8 mouse cellular contexts compared by ENCODE assay signal in genomic region chr9:102352186-102353055, GRCm38 (mm10). TPM values are rescaled to one million over a fixed set of nuclear protein-coding genes. Genes with fewer than 3 reads are reported as not detected.
DNase-seq lines count a peak whose midpoint lies in the region; ATAC-seq and TF ChIP-seq lines count a peak whose summit lies in the region.
"Had no signal": no experiment of that assay in that cellular context is flagged by ENCODE, and none has a peak within 500 bp of the region (broad histone marks: within the 10 kb centered on the region; RNA-seq: fewer than 3 reads in every experiment).

No protein-coding gene starts in this region.

- no peaks in the 10 kb centered on the region; the same call in 1 of the 2 replicates for H3K4me1 ChIP-seq in lung, postnatal 0 days (ENCODE audit: insufficient read depth, low read depth, low read length)
- H3K4me1 ChIP-seq in embryonic facial prominence, embryonic 11.5 days (ENCODE audit: control insufficient read depth, insufficient read depth, low read length): peaks cover 3% of the 10 kb centered on the region; the same call in 1 of the 2 replicates
- H3K4me1 ChIP-seq in hindbrain, embryonic 16.5 days (ENCODE audit: control insufficient read depth, insufficient read depth, low read depth, low read length): peaks cover 8% of the 10 kb centered on the region
- H3K4me1 ChIP-seq in neural tube, embryonic 13.5 days (replicated peaks): peaks cover 40% of the 10 kb centered on the region

- no peak for DNase-seq in lung, postnatal 0 days (ENCODE audit: low spot score)
- DNase-seq in lung, postnatal 25 days (ENCODE audit: low spot score): no peak
- peak; percentile 18 for DNase-seq in embryonic facial prominence, embryonic 11.5 days (ENCODE audit: low spot score)
- no peak for DNase-seq in thymus, adult 18-20 months
- no peak for DNase-seq in MN1 (ENCODE audit: low spot score)
- DNase-seq: liver, embryonic 13.5 days had no signal

- H3K27ac ChIP-seq in lung, postnatal 0 days (ENCODE audit: low read length): no peak overlapping the region
- H3K27ac ChIP-seq in embryonic facial prominence, embryonic 11.5 days (replicated peaks; ENCODE audit: low read depth, low read length): no peak overlapping the region
- H3K27ac ChIP-seq in hindbrain, embryonic 16.5 days (ENCODE audit: low read depth, low read length): peak overlapping the region; percentile 88
- H3K27ac ChIP-seq in neural tube, embryonic 13.5 days (replicated peaks): peak overlapping the region; percentile 86
- H3K27ac ChIP-seq: liver, embryonic 13.5 days had no signal

- no peak overlapping the region for H3K9ac ChIP-seq in lung, postnatal 0 days (replicated peaks; ENCODE audit: low read depth)
- peak overlapping the region; percentile 22 for H3K9ac ChIP-seq in embryonic facial prominence, embryonic 11.5 days (replicated peaks; ENCODE audit: low read length)
- H3K9ac ChIP-seq in hindbrain, embryonic 16.5 days (ENCODE audit: low read depth, low read length): peak overlapping the region; percentile 87
- H3K9ac ChIP-seq in neural tube, embryonic 13.5 days: peak overlapping the region; percentile 91
- H3K9ac ChIP-seq: liver, embryonic 13.5 days had no signal

- ATAC-seq in lung, postnatal 0 days: no peak
- ATAC-seq in embryonic facial prominence, embryonic 11.5 days (replicated peaks; ENCODE audit: insufficient number of reproducible peaks, low FRiP score, low TSS enrichment, low read depth): no peak
- ATAC-seq in hindbrain, embryonic 16.5 days: no peak
- no peak for ATAC-seq in neural tube, embryonic 13.5 days (ENCODE audit: low read depth)

- TF ChIP-seq EP300 in lung, postnatal 0 days (IDR thresholded peaks at IDR 0.05): no peak

- H3K36me3 ChIP-seq in lung, postnatal 0 days (ENCODE audit: insufficient read depth, low read length): no peaks in the 10 kb centered on the region
- H3K36me3 ChIP-seq in embryonic facial prominence, embryonic 11.5 days (replicated peaks; ENCODE audit: control insufficient read depth, insufficient read depth, low read depth, low read length): no peaks in the 10 kb centered on the region
- H3K36me3 ChIP-seq in hindbrain, embryonic 16.5 days (ENCODE audit: control insufficient read depth, insufficient read depth, low read length): no peaks in the 10 kb centered on the region
- H3K36me3 ChIP-seq in neural tube, embryonic 13.5 days: no peaks in the 10 kb centered on the region
- H3K36me3 ChIP-seq: liver, embryonic 13.5 days had no signal

- peak overlapping the region; percentile 93; the same call in 1 of the 2 replicates for H3K4me2 ChIP-seq in lung, postnatal 0 days (replicated peaks; ENCODE audit: low read depth, low read length)
- peak overlapping the region; percentile 98 for H3K4me2 ChIP-seq in embryonic facial prominence, embryonic 11.5 days (ENCODE audit: low read depth, low read length)
- peak overlapping the region; percentile 84 for H3K4me2 ChIP-seq in hindbrain, embryonic 16.5 days (ENCODE audit: low read length)
- peak overlapping the region; percentile 98 for H3K4me2 ChIP-seq in neural tube, embryonic 13.5 days

- peak overlapping the region; percentile 43; the same call in 1 of the 2 replicates for H3K4me3 ChIP-seq in lung, postnatal 0 days (ENCODE audit: low read depth, low read length)
- H3K4me3 ChIP-seq in embryonic facial prominence, embryonic 11.5 days (ENCODE audit: low read depth, low read length): peak overlapping the region; percentile 59
- H3K4me3 ChIP-seq in hindbrain, embryonic 16.5 days (ENCODE audit: low read length): peak overlapping the region; percentile 77
- H3K4me3 ChIP-seq in neural tube, embryonic 13.5 days: peak overlapping the region; percentile 82

- 8% methylated on average over 28 of the region's 30 CpGs for WGBS in lung, postnatal 0 days
- 3% methylated on average over 30 of the region's 30 CpGs for WGBS in embryonic facial prominence, embryonic 11.5 days
- WGBS in hindbrain, embryonic 16.5 days: 1% methylated on average over 30 of the region's 30 CpGs
- WGBS in neural tube, embryonic 13.5 days: 2% methylated on average over 30 of the region's 30 CpGs

- TF ChIP-seq CTCF in lung, postnatal 0 days (IDR thresholded peaks at IDR 0.05): no peak

- H3K27me3 ChIP-seq in lung, postnatal 0 days (replicated peaks; ENCODE audit: insufficient read depth, low read length): peaks cover 55% of the 10 kb centered on the region
- peaks cover 43% of the 10 kb centered on the region for H3K27me3 ChIP-seq in embryonic facial prominence, embryonic 11.5 days (ENCODE audit: control insufficient read depth, insufficient read depth, low read length)
- peaks cover 12% of the 10 kb centered on the region; the same call in 1 of the 2 replicates for H3K27me3 ChIP-seq in hindbrain, embryonic 16.5 days (replicated peaks; ENCODE audit: control insufficient read depth, insufficient read depth, low read length)
- H3K27me3 ChIP-seq in neural tube, embryonic 13.5 days: peaks cover 92% of the 10 kb centered on the region

- H3K9me3 ChIP-seq in lung, postnatal 0 days (ENCODE audit: low read length): no peaks in the 10 kb centered on the region
- no peaks in the 10 kb centered on the region for H3K9me3 ChIP-seq in embryonic facial prominence, embryonic 11.5 days (replicated peaks; ENCODE audit: control insufficient read depth, low read length)
- no peaks in the 10 kb centered on the region for H3K9me3 ChIP-seq in hindbrain, embryonic 16.5 days (ENCODE audit: control insufficient read depth, low read length)
- no peaks in the 10 kb centered on the region for H3K9me3 ChIP-seq in neural tube, embryonic 13.5 days
- H3K9me3 ChIP-seq: liver, embryonic 13.5 days had no signal

RNA-seq across cellular contexts. Expression of gene Ephb1, which starts 2.1 kb away (rescaled TPM):
- polyA plus RNA-seq in lung, postnatal 0 days (2015; fragmentation: Nextera tagmentation; extraction: Ambion mirVana): 0.87 and 0.94 TPM in 2 replicates
- 6.6 and 6.7 TPM in 2 replicates for polyA plus RNA-seq in embryonic facial prominence, embryonic 11.5 days (2014; fragmentation: Nextera tagmentation; extraction: Ambion mirVana)
- polyA plus RNA-seq in hindbrain, embryonic 16.5 days (2015; fragmentation: Nextera tagmentation; extraction: Ambion mirVana): 41.2 and 47.5 TPM in 2 replicates
- polyA plus RNA-seq in neural tube, embryonic 13.5 days (2015; fragmentation: Nextera tagmentation; extraction: Ambion mirVana): 30.4 and 33.6 TPM in 2 replicates

Comparison
In these comparisons a context has a peak if more than half of its experiments do, and no peak if none do; other contexts are left out.
1. H3K27ac ChIP-seq: peak in hindbrain, embryonic 16.5 days (single experiment) and neural tube, embryonic 13.5 days (single experiment); none in lung, postnatal 0 days (single experiment) and embryonic facial prominence, embryonic 11.5 days (single experiment).
2. Peak in every context shown above with its lines, with median percentiles within 50 percentile points of each other: H3K4me2 ChIP-seq and H3K4me3 ChIP-seq.